Comparison of ENCODE assay signal across 8 mouse cellular contexts in genomic region chr8:87473314-87473713, GRCm38 (mm10). TPM values are rescaled to one million over a fixed set of nuclear protein-coding genes. Genes with fewer than 3 reads are reported as not detected.
DNase-seq lines count a peak whose midpoint lies in the region; ATAC-seq and TF ChIP-seq lines count a peak whose summit lies in the region.

No protein-coding gene starts in this region.

- no peak for DNase-seq in frontal cortex, postnatal 25 days (ENCODE audit: low spot score in 2 of 2)
- DNase-seq in spleen, adult 2 months (ENCODE audit: low read depth in 1 of 2, low spot score in 2 of 2): no peak
- no peak for DNase-seq in spleen, adult 12 weeks (ENCODE audit: low spot score)
- peak; percentile 50 for DNase-seq in testis, postnatal 10 days (ENCODE audit: low spot score)
- DNase-seq in yolk sac, embryonic 10.5 days (ENCODE audit: low spot score): no peak

- H3K9ac ChIP-seq in hindbrain, embryonic 12.5 days: peak overlapping the region; percentile 65
- H3K9ac ChIP-seq in liver, embryonic 15.5 days: no peak overlapping the region

- peaks cover 22% of the 10 kb centered on the region for H3K27me3 ChIP-seq in spleen, adult 2 months (ENCODE audit: control insufficient read depth, insufficient read depth, low read length)
- H3K27me3 ChIP-seq in hindbrain, embryonic 12.5 days: peaks cover 56% of the 10 kb centered on the region
- H3K27me3 ChIP-seq in liver, embryonic 15.5 days: peaks cover 90% of the 10 kb centered on the region

- no peak for TF ChIP-seq CTCF in spleen, adult 2 months (IDR thresholded peaks at IDR 0.05; ENCODE audit: extremely low read depth, insufficient read depth, insufficient read length, insufficient replicate concordance)

- peak; percentile 17 for ATAC-seq in frontal cortex, adult (ENCODE audit: low TSS enrichment)
- ATAC-seq in hindbrain, embryonic 12.5 days (ENCODE audit: low FRiP score): peak; percentile 4; the same call in 1 of the 2 replicates
- ATAC-seq in liver, embryonic 15.5 days (ENCODE audit: insufficient read depth): no peak

- H3K4me1 ChIP-seq in spleen, adult 2 months (ENCODE audit: control insufficient read depth, insufficient read depth, insufficient read length): peaks cover 9% of the 10 kb centered on the region; the same call in 1 of the 2 replicates
- H3K4me1 ChIP-seq in hindbrain, embryonic 12.5 days: peaks cover 48% of the 10 kb centered on the region
- H3K4me1 ChIP-seq in liver, embryonic 15.5 days (replicated peaks): peaks cover 16% of the 10 kb centered on the region

- H3K9me3 ChIP-seq in hindbrain, embryonic 12.5 days (replicated peaks): no peaks in the 10 kb centered on the region
- no peaks in the 10 kb centered on the region for H3K9me3 ChIP-seq in liver, embryonic 15.5 days (replicated peaks)

- TF ChIP-seq POLR2A in spleen, adult 2 months (IDR thresholded peaks at IDR 0.05; ENCODE audit: low read depth, low read length): no peak

- H3K4me2 ChIP-seq in hindbrain, embryonic 12.5 days (replicated peaks): peak overlapping the region; percentile 92
- peak overlapping the region; percentile 75 for H3K4me2 ChIP-seq in liver, embryonic 15.5 days

- no peak overlapping the region for H3K27ac ChIP-seq in spleen, adult 2 months (ENCODE audit: insufficient read depth, low read length)
- H3K27ac ChIP-seq in hindbrain, embryonic 12.5 days: no peak overlapping the region
- no peak overlapping the region for H3K27ac ChIP-seq in liver, embryonic 15.5 days (replicated peaks)

- H3K36me3 ChIP-seq in spleen, adult 2 months (ENCODE audit: control insufficient read depth, insufficient read depth, low read length): no peaks in the 10 kb centered on the region
- no peaks in the 10 kb centered on the region for H3K36me3 ChIP-seq in hindbrain, embryonic 12.5 days
- H3K36me3 ChIP-seq in liver, embryonic 15.5 days (replicated peaks): no peaks in the 10 kb centered on the region

- H3K4me3 ChIP-seq in spleen, adult 2 months (ENCODE audit: extremely low read depth, insufficient read depth, insufficient read length): peak overlapping the region; percentile 40; the same call in 1 of the 2 replicates
- peak overlapping the region; percentile 66 for H3K4me3 ChIP-seq in hindbrain, embryonic 12.5 days
- peak overlapping the region; percentile 49 for H3K4me3 ChIP-seq in liver, embryonic 15.5 days (replicated peaks)

- WGBS in spleen, adult 2 months: 4% methylated on average over 30 of the region's 30 CpGs
- under 1% methylated on average over 30 of the region's 30 CpGs for WGBS in hindbrain, embryonic 12.5 days
- WGBS in liver, embryonic 15.5 days (ENCODE audit: insufficient replicate concordance): 1% methylated on average over 30 of the region's 30 CpGs

RNA-seq across cellular contexts. Expression of gene Cbln1, which starts 0.9 kb away (rescaled TPM):
- 0.27 and 0.63 TPM in 2 replicates for polyA plus RNA-seq in spleen, adult 2 months (2012; rRNA removed)
- polyA plus RNA-seq in hindbrain, embryonic 12.5 days (2016; fragmentation: Nextera tagmentation; extraction: Ambion mirVana): 21.5 and 27.0 TPM in 2 replicates
- polyA plus RNA-seq in liver, embryonic 15.5 days (2015; fragmentation: Nextera tagmentation; extraction: Ambion mirVana): not detected in 2 replicates

Comparison
In these comparisons a context has a peak if more than half of its experiments do, and no peak if none do; other contexts are left out.
1. RNA of gene Cbln1, which starts 0.9 kb away (polyA plus RNA-seq): 21.5 to 27.0 TPM in hindbrain, embryonic 12.5 days; 0.27 to 0.63 TPM in spleen, adult 2 months and not detected in liver, embryonic 15.5 days; every median in the first group is over 10 times any median in the second.
2. Peak in every context shown above with its lines, with median percentiles within 50 percentile points of each other: H3K4me3 ChIP-seq.